Mouse (Mus musculus): ENCODE measurements around the gene Agr2. TPM values are rescaled to one million over a fixed set of nuclear protein-coding genes. Genes with fewer than 3 reads are reported as not detected.
A peak's percentile ranks its signal among the peaks of the same experiment; 100 is the strongest.

Agr2 gene
- total RNA-seq, 2 experiments from 2014 or later, result not detected

GRCm38 (mm10) chr12:36029687-36030086, 37.0 kb downstream of the Agr2 start:
- no peak for DNase-seq (ENCODE audit: extremely low spot score in 1 of 2, low spot score in 2 of 2)
- peak overlapping the region; percentile 59; the same call in 1 of the 2 replicates for H3K27ac ChIP-seq
- TF ChIP-seq CTCF (IDR thresholded peaks at IDR 0.05), result no peak
- H3K4me3 ChIP-seq, result no peak overlapping the region
- intact Hi-C loops (cut with DNase I), result loop anchor here (1.0 to 5.0 kb wide), 3 partner anchors 11 to 83 kb away; no protein-coding TSS in a partner anchor

GRCm38 (mm10) chr12:36030660-36031363, 38.1 kb downstream of the Agr2 start:
- peak overlapping the region; percentile 59 for H3K27ac ChIP-seq

GRCm38 (mm10) chr12:36032419-36032818, 39.7 kb downstream of the Agr2 start:
- intact Hi-C loops (cut with DNase I), result no loop called here

More at GRCm38 (mm10) chr12:36030660-36031363, 38.1 kb downstream of the Agr2 start:
- TF ChIP-seq CTCF (IDR thresholded peaks at IDR 0.05), result no peak
- DNase-seq (ENCODE audit: extremely low spot score in 1 of 2, low spot score in 2 of 2), result no peak
- intact Hi-C loops (cut with DNase I), result no loop called here
- no peak overlapping the region for H3K4me3 ChIP-seq

GRCm38 (mm10) chr12:36035501-36035900, 42.8 kb downstream of the Agr2 start:
- intact Hi-C loops (cut with DNase I), result no loop called here

More at GRCm38 (mm10) chr12:36032419-36032818, 39.7 kb downstream of the Agr2 start:
- DNase-seq (ENCODE audit: extremely low spot score in 1 of 2, low spot score in 2 of 2), result no peak
- H3K27ac ChIP-seq, result peak overlapping the region; percentile 71
- TF ChIP-seq CTCF (IDR thresholded peaks at IDR 0.05), result no peak
- no peak overlapping the region for H3K4me3 ChIP-seq

GRCm38 (mm10) chr12:36036121-36036520, 43.4 kb downstream of the Agr2 start:
- DNase-seq (ENCODE audit: extremely low spot score in 1 of 2, low spot score in 2 of 2), result no peak
- intact Hi-C loops (cut with DNase I), result no loop called here
- TF ChIP-seq CTCF (IDR thresholded peaks at IDR 0.05), result no peak
- H3K27ac ChIP-seq, result no peak overlapping the region
- H3K4me3 ChIP-seq, result no peak overlapping the region

More at GRCm38 (mm10) chr12:36035501-36035900, 42.8 kb downstream of the Agr2 start:
- no peak overlapping the region for H3K4me3 ChIP-seq
- TF ChIP-seq CTCF (IDR thresholded peaks at IDR 0.05), result no peak
- no peak overlapping the region for H3K27ac ChIP-seq
- no peak for DNase-seq (ENCODE audit: extremely low spot score in 1 of 2, low spot score in 2 of 2)

GRCm38 (mm10) chr12:36036776-36037175, 44.1 kb downstream of the Agr2 start:
- intact Hi-C loops (cut with DNase I), result no loop called here
- DNase-seq (ENCODE audit: extremely low spot score in 1 of 2, low spot score in 2 of 2), result no peak
- no peak overlapping the region for H3K27ac ChIP-seq
- TF ChIP-seq CTCF (IDR thresholded peaks at IDR 0.05), result peak; percentile 12
- H3K4me3 ChIP-seq, result no peak overlapping the region

GRCm38 (mm10) chr12:36039541-36040084, 46.9 kb downstream of the Agr2 start:
- Histone ChIP-seq H3K4me3 (peak overlapping the region; percentile 75), H3K27ac (peak overlapping the region; percentile 99)
- intact Hi-C loops (cut with DNase I), result loop anchor here (1.0 to 2.0 kb wide), 3 partner anchors 10 to 117 kb away; partner anchors contain the start of gene Ankmy2
- no peak for TF ChIP-seq CTCF (IDR thresholded peaks at IDR 0.05)
- peak in 1 of 2 experiments; percentile 23 for DNase-seq (ENCODE audit: extremely low spot score in 1 of 2, low spot score in 2 of 2)

GRCm38 (mm10) chr12:36040571-36041280, 48.0 kb downstream of the Agr2 start:
- intact Hi-C loops (cut with DNase I), result loop anchor here (1.0 to 2.0 kb wide), 4 partner anchors 11 to 116 kb away; partner anchors contain the start of gene Ankmy2
- peak overlapping the region; percentile 99 for H3K27ac ChIP-seq
- peak overlapping the region; percentile 75 for H3K4me3 ChIP-seq
- TF ChIP-seq CTCF (IDR thresholded peaks at IDR 0.05), result no peak
- DNase-seq (ENCODE audit: extremely low spot score in 1 of 2, low spot score in 2 of 2), result no peak

GRCm38 (mm10) chr12:36041281-36041589, 48.5 kb downstream of the Agr2 start:
- intact Hi-C loops (cut with DNase I), result loop anchor here (1.0 to 2.0 kb wide), 3 partner anchors 51 to 116 kb away; partner anchors contain the start of gene Ankmy2

GRCm38 (mm10) chr12:36041703-36042347, 49.1 kb downstream of the Agr2 start:
- intact Hi-C loops (cut with DNase I), result loop anchor here (1.0 to 2.0 kb wide), 3 partner anchors 50 to 115 kb away; partner anchors contain the start of gene Ankmy2
- peak; percentile 39 for TF ChIP-seq CTCF (IDR thresholded peaks at IDR 0.05)
- Histone ChIP-seq H3K4me3 (peak overlapping the region; percentile 75), H3K27ac (peak overlapping the region; percentile 99)
- peak; percentile 59 to 60 for DNase-seq (ENCODE audit: extremely low spot score in 1 of 2, low spot score in 2 of 2)

More at GRCm38 (mm10) chr12:36041281-36041589, 48.5 kb downstream of the Agr2 start:
- DNase-seq (ENCODE audit: extremely low spot score in 1 of 2, low spot score in 2 of 2), result no peak
- Histone ChIP-seq H3K4me3 (peak overlapping the region; percentile 75), H3K27ac (peak overlapping the region; percentile 99)
- no peak for TF ChIP-seq CTCF (IDR thresholded peaks at IDR 0.05)

- Histone ChIP-seq H3K4me3 (peak within 1 kb of the TSS; percentile 75), H3K27ac (peak within 1 kb of the TSS; percentile 99)
- intact Hi-C loops (cut with DNase I), result no loop called here
- DNase-seq (ENCODE audit: extremely low spot score in 1 of 2, low spot score in 2 of 2), result peak; percentile 89 to 93
- TF ChIP-seq CTCF (IDR thresholded peaks at IDR 0.05), result peak; percentile 3; the same call in 1 of the 2 replicates
Observed at GRCm38 (mm10) chr12:36042348-36042778, 49.7 kb downstream of the Agr2 start, which contains the start of gene Tspan13. TSS of gene Tspan13 (minus strand) at chr12:36042500.
